Mouse (Mus musculus): ENCODE results near the gene Casr. TPM values are rescaled to one million over a fixed set of nuclear protein-coding genes. Genes with fewer than 3 reads are reported as not detected.
A peak's percentile ranks its signal among the peaks of the same experiment; 100 is the strongest.

Casr gene
- total RNA-seq, 2 experiments from 2014 or later, result 3.3 to 7.1 TPM

DNA sequence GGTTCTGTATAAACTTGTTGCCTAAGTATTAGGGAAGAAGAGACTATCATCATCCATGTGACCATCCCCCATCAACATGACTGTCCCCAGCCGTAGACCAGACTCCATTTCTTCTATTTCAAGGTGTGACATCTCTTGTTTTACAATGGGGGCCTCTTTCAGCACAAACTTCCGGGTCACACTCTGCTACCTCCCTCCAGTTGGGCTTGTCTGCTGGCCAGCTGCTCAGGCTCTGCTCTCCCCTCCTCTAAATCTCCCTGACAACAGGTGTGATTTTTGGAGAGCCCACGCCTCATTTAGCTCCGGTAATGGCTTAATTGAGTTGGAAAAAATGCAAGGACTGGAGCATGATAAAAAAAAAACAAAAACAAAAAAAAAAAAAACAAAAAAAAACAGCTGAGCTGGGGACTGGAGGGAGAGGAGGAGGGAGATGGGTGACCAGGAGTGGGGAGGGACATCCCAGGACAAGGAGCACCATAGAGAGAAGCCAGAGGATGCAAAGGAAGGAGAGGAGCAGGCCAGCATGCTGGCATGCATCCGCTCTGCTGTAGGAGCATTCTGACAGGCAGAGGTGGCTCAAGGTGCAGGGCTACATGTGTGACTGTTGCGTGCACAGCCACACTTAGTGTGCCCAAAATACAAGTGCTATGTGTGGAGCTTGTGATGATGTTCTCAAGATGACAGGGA is 35.2 kb downstream of the Casr start:
- no peak for DNase-seq (ENCODE audit: low spot score in 2 of 2)
- intact Hi-C loops (cut with DNase I), result no loop called here

DNA sequence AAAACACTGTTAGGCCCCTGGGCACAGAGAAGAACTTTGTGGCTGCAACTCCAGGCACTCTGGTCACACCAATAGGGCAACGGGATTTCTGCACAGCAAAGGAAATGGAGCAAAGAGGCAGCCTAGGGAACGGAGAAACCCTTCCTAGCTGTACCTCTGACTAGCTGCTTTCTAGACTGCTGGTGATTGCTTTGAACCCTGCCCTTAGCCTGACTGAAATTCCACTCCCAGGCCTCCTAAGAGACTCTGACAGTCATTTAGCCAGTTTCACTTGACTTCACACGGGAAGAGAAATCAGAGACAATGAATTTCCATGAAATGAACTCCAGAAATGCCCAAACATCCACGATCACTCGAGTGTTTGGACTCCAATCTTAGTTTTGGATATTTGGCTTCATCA is 38.8 kb downstream of the Casr start:
- intact Hi-C loops (cut with DNase I), result no loop called here
- DNase-seq (ENCODE audit: low spot score in 2 of 2), result no peak

- intact Hi-C loops (cut with DNase I), result no loop called here
- DNase-seq (ENCODE audit: low spot score in 2 of 2), result no peak
These were observed 45.6 kb downstream of the Casr start for GRCm38 (mm10) chr16:36516355-36516754.

GRCm38 (mm10) chr16:36507300-36507699 is 54.6 kb downstream of the Casr start:
- intact Hi-C loops (cut with DNase I), result no loop called here
- DNase-seq (ENCODE audit: low spot score in 2 of 2), result no peak

DNA sequence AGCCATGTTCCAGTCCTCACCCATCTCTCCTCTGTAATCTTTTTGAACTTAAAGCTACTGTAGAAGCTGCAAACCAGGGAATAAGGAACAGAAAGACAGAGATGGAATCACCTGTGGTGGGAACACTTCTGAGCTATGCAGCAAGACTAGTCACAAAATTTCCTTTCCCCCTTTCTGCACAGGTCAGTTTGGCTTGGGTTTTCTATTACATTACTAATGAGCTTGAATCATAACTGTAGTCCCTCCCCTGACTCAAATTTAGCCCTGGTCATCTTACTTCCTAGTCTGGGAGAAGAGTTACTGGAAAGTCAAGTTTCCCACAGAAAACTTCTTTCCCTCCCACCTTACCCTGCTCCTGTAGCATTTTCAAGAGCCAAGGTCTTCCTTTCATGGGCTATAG is 55.1 kb downstream of the Casr start:
- intact Hi-C loops (cut with DNase I), result no loop called here

DNA sequence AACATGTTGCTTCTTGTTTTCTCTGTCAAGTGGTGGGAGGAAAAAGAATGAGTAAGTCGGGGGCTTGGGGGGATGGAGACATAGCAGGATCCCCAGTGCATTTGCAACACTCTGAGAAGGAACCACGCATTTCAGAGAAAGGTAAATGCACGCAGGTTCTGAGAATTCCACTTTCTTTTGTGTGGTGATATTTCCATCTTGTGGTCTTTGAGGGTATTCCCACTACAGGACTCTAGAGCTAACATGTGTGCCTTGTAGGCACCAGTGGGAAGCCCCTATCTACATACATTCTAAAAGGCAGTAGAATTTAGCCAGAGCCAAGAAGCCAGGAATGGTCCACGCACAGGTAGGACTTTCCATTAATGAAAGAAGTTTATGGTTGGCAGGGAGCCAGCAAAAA is 56.0 kb downstream of the Casr start:
- intact Hi-C loops (cut with DNase I), result no loop called here
- DNase-seq (ENCODE audit: low spot score in 2 of 2), result peak in 1 of 2 experiments; percentile 7

More for the DNA sequence above, 55.1 kb downstream of the Casr start:
- no peak for DNase-seq (ENCODE audit: low spot score in 2 of 2)

DNA sequence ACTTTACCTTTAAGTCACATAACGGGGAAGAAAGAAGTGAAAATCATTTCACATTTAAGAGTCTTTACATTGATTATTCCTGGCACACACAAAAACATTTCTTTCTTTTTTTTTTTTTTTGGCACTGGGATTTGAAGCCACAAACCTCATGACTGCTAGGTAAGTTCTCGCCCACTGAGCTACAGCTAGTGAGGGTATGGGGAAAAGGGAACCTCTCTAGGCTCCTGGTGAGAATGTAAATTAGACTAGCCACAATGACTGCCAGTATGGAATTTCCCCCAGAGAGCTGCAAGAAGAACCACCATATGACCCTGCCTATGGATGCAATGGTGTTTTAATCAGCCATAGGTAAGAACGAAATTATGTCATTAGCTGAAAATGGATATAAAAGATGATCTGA is 56.8 kb downstream of the Casr start:
- intact Hi-C loops (cut with DNase I), result no loop called here

DNA sequence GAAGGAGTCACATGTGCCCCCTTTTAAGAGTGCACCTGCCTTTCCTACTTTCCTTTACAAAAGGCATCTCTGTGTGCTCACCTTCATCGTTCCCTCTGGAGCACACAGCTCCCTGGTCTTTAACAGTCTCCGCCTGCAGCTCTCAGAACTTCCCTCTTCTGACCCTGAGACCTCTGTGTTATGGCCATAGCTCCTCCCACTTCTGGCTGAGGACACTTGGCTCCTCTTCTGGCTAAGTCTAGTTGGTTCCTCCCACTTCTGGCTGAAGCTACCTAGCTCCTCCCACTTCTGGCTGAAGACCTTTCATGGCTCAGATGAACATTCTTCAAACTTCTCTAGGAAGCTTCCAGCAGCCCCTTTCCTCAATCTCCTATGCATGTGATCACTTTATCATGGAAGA is 59.7 kb downstream of the Casr start:
- intact Hi-C loops (cut with DNase I), result no loop called here
- no peak for DNase-seq (ENCODE audit: low spot score in 2 of 2)

More for the DNA sequence above, 56.8 kb downstream of the Casr start:
- no peak for DNase-seq (ENCODE audit: low spot score in 2 of 2)

DNA sequence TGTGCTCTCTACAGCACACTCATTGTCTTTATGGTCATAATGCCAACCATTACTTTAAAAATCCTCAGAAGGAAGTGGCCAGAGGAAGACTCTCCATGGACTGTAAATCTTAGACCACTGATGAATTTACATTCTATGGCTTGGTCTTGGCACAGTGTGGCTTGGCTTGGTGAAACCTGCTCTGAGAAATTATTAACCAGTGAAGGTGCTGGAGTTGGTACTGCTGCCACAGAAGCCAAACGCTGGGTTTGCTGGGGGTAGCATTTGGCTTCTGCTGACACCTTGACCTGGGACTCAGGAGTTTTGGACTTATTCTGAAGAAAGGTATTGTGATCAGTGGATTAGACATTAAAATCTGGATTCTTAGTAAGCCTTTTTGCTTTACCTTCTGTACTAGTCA is 69.5 kb downstream of the Casr start:
- DNase-seq (ENCODE audit: low spot score in 2 of 2), result no peak
- intact Hi-C loops (cut with DNase I), result no loop called here

GRCm38 (mm10) chr16:36476866-36477265 is 85.1 kb downstream of the Casr start:
- intact Hi-C loops (cut with DNase I), result no loop called here
- DNase-seq (ENCODE audit: low spot score in 2 of 2), result no peak

- intact Hi-C loops (cut with DNase I), result no loop called here
- DNase-seq (ENCODE audit: low spot score in 2 of 2), result no peak
These were observed 86.4 kb downstream of the Casr start for GRCm38 (mm10) chr16:36475530-36475929.

DNA sequence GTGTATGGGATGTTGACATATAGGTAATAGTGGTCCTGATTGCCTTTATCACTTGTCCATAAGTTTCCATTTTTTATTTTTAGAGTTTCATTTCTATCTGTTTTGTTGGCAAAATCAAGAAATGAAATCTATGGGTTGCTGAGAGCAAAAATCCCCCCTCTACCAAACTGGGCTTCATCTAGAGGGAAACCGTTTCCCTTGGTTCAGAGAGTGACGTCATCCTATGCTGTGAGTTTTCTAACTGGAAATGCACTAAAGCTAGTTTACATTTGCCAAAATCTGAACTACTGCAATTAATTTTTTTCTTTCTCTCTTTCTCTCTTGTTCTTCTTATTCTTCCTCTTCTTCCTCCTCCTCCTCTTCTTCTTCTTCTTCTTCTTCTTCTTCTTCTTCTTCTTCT is 87.1 kb downstream of the Casr start:
- DNase-seq (ENCODE audit: low spot score in 2 of 2), result no peak
- intact Hi-C loops (cut with DNase I), result loop anchor here (5.0 kb wide), 1 partner anchor 247 kb away; no protein-coding TSS in a partner anchor

DNA sequence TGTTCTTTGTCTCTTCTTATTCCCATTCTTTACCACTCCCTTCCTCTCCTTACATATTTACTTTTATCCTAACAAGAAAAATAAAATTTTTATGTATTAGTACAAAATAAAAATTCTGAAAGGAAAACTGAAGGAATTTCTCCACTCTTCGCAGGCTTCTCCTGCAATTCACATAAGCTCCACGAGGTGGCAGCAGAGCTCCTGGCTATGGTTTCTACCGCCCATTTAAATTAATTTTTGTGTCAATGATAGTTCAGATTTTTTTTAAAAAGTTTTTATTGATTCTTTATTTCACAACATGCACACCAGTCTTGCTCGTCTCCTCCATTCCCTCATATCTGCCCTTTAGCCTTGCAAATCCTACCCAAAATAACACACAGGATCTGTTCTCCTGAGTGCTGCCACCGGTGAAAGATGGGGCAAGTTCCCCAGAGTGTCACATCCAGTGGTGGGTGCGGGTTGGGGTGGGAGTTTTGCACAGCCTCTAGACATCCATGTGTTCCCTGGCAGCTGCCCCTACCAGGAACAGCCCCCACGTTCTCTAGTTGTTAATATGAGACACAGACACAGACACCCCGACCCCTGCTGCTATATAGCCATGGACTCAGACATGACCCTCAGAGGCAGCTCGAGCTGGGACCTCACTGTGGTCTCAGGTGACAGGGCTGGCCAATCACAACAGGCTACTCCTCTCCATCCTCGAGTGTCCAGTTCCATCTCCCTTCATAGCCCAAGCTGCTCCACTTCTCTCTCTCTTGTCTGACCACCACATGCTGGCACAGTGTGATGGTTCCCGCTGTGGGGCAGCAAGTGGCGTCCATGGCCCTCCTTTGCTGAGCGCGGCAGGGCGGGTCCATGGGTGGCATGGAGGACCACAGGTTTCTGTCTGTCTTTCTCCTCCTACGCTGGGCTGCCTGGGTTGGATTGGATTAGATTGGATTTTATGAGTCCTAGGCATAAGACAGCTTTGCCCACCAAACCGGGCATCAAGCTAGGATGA is 88.4 kb downstream of the Casr start:
- intact Hi-C loops (cut with DNase I), result loop anchor here (1.0 to 5.0 kb wide), 3 partner anchors 149 to 344 kb away; no protein-coding TSS in a partner anchor
- peak; percentile 24 to 69 for DNase-seq (ENCODE audit: low spot score in 2 of 2)

DNA sequence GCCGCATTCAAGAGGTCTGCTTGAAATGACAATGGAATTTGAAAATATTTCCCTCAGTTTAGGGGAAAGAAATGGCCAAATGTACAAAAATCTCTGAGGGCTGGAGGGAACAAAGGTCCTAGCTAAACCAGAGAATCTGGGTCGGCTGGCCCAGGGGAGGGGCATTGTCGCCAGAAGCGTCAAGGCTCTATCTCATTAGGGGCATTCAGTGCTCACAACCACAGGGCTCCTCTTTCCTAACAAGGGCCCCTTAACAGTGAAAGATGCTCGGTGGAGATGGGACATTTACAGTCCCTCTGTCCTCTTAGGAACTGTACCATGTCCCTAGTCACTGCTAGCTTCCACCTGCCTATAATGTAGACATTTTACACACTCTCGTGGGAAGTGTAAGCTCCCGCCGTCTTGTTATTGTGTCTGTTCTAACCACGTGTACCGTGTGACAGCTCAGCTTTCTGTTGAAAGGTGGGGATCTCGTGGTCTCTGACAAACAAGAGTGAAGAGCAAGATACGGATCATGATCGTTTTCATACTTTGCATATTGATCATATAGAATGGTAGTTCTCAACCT is 90.8 kb downstream of the Casr start:
- no peak for DNase-seq (ENCODE audit: low spot score in 2 of 2)
- intact Hi-C loops (cut with DNase I), result loop anchor here (5.0 kb wide), 1 partner anchor 251 kb away; no protein-coding TSS in a partner anchor

GRCm38 (mm10) chr16:36469955-36470478 is 91.9 kb downstream of the Casr start:
- intact Hi-C loops (cut with DNase I), result loop anchor here (5.0 kb wide), 1 partner anchor 252 kb away; no protein-coding TSS in a partner anchor
- DNase-seq (ENCODE audit: low spot score in 2 of 2), result no peak

DNA sequence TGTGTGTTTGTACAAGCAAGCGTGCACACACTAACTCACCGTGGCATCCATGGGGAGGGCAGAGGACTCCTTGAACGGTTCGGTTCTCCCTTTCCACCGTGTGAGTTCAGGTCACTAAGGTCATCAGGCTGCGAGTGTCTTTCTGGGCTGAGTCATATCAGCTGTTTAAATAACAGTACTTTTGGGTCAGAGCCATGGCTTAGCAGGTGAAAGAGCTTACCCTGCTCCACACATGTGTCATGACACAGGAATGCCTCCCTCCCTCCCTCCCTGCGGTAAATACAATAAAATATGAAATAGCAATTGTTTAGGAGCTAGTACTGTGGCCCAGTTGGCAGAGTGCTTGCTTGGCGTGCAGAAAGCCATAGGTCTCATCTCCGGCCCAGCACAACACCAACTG is 92.6 kb downstream of the Casr start:
- no peak for DNase-seq (ENCODE audit: low spot score in 2 of 2)
- intact Hi-C loops (cut with DNase I), result no loop called here

DNA sequence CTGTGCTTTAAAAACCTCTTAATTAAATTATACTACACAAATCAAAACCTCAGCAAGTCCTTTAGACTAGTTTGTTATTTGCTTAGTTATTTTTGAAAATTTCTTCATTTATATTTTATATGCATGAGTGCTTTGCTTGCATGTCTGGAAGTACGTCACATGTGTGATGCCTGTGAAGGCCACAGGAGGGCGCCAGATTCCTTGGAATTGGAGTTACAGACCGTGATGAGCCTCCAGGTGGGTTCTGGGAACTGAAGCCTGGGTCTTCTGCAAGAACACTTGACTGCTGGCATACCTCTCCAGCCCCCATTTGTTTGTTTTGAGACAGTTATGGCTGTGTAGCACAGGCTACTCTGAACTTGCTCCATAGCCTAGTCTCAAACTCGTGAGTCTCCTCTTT is 93.1 kb downstream of the Casr start:
- DNase-seq (ENCODE audit: low spot score in 2 of 2), result peak in 1 of 2 experiments; percentile 4
- intact Hi-C loops (cut with DNase I), result no loop called here

DNA sequence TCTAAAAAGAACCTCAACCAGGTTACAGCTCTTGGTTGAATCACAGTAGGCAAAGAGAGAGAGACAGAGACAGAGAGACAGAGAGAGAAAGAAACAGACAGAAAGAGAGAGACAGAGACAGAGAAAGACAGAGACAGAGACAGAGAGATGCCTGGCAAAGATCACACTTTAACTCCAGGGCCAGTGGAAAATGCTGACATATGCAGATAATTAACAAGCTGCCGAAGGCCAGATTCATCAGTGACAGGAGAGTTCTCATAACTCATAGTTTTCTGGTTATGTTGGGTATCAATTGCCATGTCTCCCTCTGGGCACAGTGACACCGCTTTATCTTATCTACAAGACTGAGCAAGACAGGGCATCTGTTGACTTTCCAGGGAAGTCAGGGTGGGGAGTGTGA is 94.0 kb downstream of the Casr start:
- DNase-seq (ENCODE audit: low spot score in 2 of 2), result no peak

DNA sequence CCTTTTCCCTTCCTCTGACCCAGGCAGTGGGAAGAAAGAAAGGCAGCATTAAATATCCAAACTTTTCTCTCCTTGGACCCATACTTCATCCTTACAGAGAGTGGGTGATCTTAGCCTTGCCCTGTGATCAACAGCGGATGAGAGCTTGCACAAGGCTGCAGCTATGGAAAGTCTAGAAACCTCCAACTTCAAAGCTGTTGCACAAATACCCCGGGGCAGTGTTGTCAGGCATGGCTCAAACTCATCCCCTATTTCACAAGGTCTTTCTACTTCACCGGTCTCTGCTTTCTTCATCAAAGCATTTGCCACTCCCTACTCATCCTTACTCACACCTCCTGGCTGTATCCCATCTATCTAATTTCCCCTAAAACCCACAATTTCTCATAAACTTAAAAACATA is 96.5 kb downstream of the Casr start:
- no peak for DNase-seq (ENCODE audit: low spot score in 2 of 2)
- intact Hi-C loops (cut with DNase I), result no loop called here

More for the DNA sequence above, 94.0 kb downstream of the Casr start:
- intact Hi-C loops (cut with DNase I), result no loop called here

DNA sequence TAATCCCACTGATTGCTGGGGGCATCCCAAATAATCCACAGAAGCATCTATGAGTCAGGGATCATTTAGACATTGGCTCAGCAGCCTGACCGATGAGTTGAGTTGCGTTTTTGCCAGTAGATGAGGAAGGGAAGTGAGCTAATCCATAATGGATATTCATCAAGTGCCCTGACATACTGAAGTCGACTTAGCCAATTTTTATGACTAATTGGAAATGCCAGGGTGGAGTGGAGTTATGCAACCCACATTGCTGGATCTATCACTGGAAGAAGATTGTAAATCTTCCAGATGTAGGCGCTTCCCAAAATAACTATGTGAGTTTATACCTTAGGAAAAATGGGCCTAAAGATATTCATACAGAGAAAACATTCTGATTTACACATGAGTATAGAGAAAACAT is 97.9 kb downstream of the Casr start:
- intact Hi-C loops (cut with DNase I), result no loop called here
- DNase-seq (ENCODE audit: low spot score in 2 of 2), result no peak

Data from left cerebral cortex, postnatal 14 days (tissue).